Mouse (Mus musculus) heart, adult 11 months (tissue): ENCODE data around the gene Fbxo39.

ENCODE experiments used
- DNase-seq: peaks from one replicate; pipeline ENCODE4 v3.0.0; 2022

Gene Fbxo39

DNA sequence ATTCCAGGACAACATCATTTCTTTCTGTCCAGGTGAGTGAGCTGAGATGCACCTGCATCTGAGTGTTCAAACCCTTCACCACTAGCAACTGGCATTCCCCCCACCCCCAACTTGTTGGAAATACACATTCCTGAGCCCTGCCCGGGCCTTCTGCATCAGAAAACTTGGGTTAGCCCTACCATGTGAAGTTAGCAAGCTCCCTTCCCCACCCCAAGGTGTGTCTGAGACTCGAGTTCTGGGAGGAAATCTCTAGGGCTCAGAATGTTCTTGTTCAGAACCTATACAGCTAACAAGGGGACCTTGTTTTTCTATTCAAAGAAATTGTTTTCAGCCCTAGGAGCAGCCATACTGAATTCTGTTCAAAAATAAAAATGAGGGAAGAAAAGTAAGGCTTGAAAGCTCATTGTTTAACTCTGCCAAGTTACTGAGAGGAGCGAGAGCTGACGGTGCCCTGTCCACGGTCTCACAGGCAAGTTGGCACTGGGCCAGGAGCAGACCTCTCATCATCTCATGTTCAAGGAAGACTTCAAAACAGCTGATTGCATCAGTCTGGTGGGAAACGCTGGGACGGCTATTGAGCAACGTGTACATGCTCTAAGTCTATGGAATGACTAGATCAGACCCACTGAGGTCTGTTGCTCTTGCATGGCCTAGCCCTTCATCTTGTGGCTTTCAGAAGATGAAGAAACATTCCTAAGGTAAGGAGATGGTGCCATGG, 49.4 kb downstream of the Fbxo39 start:
- DNase-seq, result no peak

GRCm38 (mm10) chr11:72364526-72364925, 50.3 kb downstream of the Fbxo39 start:
- no peak for DNase-seq

DNA sequence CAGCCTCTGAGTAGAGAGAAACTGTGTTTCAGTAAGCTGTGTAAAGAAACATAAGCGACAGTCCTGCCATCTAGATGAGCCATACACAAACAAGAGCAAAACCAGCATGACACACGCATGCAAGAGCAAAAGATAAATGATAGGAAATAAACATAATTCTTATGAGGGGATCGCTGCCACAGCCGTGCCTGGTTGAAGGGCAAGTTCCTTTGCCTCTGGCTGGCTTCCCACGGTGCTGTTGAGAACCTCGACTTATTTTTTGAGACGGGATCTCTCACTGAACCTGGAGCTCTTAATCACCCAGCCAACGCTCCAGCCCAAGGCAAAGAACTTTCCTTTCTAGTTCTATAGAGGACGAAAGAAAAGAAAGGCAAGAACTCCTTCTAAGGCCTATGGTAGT, 51.9 kb downstream of the Fbxo39 start:
- DNase-seq, result no peak

DNA sequence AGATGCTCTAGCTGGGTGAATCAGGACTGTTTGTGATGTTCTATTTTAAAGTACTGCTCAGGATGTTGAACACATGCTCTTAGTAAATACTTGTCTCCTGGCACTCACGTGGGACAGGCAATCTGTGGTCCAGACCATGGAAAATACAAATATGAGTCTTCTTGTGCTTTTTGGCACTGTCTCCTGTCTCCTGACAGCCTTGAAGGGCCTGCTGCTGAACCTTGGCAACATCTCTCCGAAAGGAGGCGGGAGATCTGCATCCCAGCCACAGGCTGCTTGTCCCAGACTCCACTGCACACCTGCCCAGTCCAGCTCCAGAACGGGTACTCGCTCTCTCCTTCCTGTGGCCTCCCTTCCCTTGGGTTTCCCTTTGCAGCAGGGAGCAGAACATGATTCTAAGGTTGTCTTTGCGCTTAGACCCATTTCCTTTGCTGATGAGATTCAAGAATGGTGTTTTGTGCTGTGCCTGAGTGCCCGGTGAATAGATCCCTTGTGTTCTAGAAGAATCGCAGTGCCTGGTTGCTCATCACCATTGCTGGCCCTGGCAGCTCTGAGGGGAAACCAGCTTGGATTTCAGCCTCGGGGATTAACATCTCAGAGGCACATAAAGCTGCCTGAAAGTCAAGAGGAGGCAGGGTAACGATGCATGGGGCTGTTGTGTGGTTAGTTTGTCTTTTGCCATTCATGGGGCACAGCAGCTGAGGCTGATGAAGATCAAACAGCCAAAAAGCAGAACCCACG, 53.9 kb downstream of the Fbxo39 start:
- DNase-seq, result no peak
